Mouse (Mus musculus) cerebellum, adult 2 months (tissue): ENCODE measurements at regions not wholly inside any gene's neighbourhood (a gene's known extent, or its start where the extent isn't known, plus 50 kb on each side); places are given as distances from the start of the nearest gene placed in this dataset.

Source experiments
- CTCF ChIP-seq: fragments of 200-500 bp; IDR thresholded peaks from 2 replicates; pipeline ENCODE4 v1.5.1; 2011; ENCODE audit warnings: low read depth, mild to moderate bottlenecking, control low read depth, low read length, moderate library complexity, borderline replicate concordance; ENCODE audit not compliant: insufficient read depth
- POLR2A ChIP-seq: fragments of 200-500 bp; IDR thresholded peaks from 2 replicates; pipeline ENCODE4 v1.6.1; 2011; ENCODE audit warnings: low read length, control low read depth, borderline replicate concordance; ENCODE audit not compliant: insufficient read depth

- TF ChIP-seq POLR2A (no peak), CTCF (no peak)
Observed at GRCm38 (mm10) chr11:111444791-111445190, 378.8 kb downstream of the Kcnj2 start.
